Mouse (Mus musculus) Patski (cell line): Measurements from ENCODE around the gene Eif2ak4. TPM values are rescaled to one million over a fixed set of nuclear protein-coding genes. Genes with fewer than 3 reads are reported as not detected.

Source experiments
- ATAC-seq: fragments of 100-300 bp; one replicate; pipeline ENCODE4 v1.8.0; 2021
- CTCF ChIA-PET: fragments of 350-600 bp; sonication (Branson Sonifier 250); formaldehyde crosslinking; loops from one replicate; lab custom pipeline; 2022; ENCODE audit warnings: inconsistent platforms; lab: Charles Lee
- POLR2A ChIA-PET: fragments of 350-600 bp; sonication (Branson Sonifier 250); formaldehyde crosslinking; loops from one replicate; lab custom pipeline; 2022; ENCODE audit warnings: antibody characterized with exemption, inconsistent platforms; lab: Charles Lee
- DNase-seq: peaks from one replicate; pipeline ENCODE4 v3.0.0-alpha.2; 2011; ENCODE audit warnings: low read depth, low spot score
- H3K27me3 ChIP-seq: fragments of 371-371 bp; one replicate; pipeline ENCODE4 v1.5.1; 2021
- CTCF ChIP-seq: fragments of 100-300 bp; IDR thresholded peaks from one replicate; pipeline ENCODE4 v1.5.1; 2021
- in situ Hi-C: fragments of 300-500 bp; cut with MboI; formaldehyde crosslinking; loops from 3 replicates; pipeline ENCODE4 v1.11.1; 2018; ENCODE audit warnings: low pct_unique_long_range_greater_than_20kb, mixed read lengths
- polyA plus RNA-seq: library from polyadenylated mRNA; unstranded; gene quantifications from one replicate; pipeline ENCODE4 v1.2.3, GENCODE M21; 2021

The Eif2ak4 gene
- polyA plus RNA-seq, 1 experiment from 2014 or later, result 31.3 TPM

DNA sequence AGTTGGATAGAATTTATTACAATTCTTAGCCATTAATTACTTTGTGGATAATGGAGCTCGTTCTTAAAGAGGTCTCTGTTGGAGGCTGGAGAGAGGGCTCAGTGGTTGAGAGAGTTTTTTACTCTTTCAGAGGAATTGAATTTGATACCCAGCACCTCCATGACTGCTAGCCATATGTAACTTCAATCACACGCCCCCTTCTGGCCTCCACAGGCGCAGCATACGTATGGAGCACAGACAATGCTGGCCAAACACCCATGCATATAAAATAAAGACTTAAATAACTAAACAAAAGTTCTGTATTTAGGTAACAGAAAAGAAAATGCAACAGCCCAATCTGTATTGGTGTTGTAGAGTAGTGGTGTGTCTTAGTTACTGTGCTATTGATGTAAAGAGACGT lies 43.2 kb downstream of the Eif2ak4 start:
- H3K27me3 ChIP-seq, result no peaks in the 10 kb centered on the region
- no peak for ATAC-seq
- ChIA-PET CTCF (interaction anchor here (1.0 to 1.6 kb wide), 6 partner anchors 13 to 167 kb away, joined by 3 to 12 read pairs (median 3); no protein-coding TSS in a partner anchor), POLR2A (no interaction called here)
- TF ChIP-seq CTCF, result peak; percentile 79
- DNase-seq, result peak; percentile 1
- in situ Hi-C loops, result no loop called here

DNA sequence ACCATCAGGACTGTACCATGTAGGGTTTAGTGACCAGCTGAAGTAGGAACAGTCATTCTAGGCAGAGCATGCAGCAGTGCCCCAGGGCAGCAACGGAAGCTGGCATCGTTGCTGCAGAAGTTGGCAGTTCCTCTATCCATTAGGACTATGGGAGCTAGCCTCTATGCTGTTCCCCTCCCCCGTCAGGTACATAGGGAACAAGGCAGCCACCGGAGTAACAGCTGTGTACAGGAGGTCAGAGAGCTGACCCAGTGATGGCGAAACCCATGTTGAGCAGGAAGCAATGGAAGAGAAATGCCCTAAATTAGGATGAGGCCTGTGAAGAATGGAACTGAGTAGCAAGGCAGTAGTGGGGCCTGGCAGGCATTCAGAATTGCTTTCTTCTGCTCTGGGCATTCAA lies 53.8 kb downstream of the Eif2ak4 start:
- in situ Hi-C loops, result no loop called here
- no peak for DNase-seq
- ATAC-seq, result no peak
- ChIA-PET CTCF (interaction anchor here (1.2 kb wide), 2 partner anchors 14 to 22 kb away, joined by 3 read pairs; no protein-coding TSS in a partner anchor), POLR2A (no interaction called here)
- no peak for TF ChIP-seq CTCF
- H3K27me3 ChIP-seq, result no peaks in the 10 kb centered on the region

DNA sequence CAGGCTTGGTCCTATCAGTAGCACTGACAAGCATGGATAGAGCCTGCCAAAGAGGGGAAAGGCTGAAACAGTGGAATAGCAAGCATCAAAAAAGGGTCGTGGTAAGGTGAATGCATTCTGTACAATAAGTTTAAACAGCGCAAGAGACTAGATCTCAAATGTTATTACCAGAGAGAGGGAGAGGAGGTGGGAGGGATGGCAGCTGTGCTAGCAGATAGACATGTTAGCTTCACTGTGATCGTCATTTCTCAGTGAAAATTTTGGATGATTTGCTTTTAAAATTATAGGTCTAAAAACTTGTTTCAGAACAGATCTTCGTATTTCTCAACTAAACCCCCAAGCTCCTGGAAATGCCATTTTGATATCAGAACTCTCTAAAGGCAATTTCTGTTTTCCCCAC lies 54.3 kb downstream of the Eif2ak4 start:
- no peaks in the 10 kb centered on the region for H3K27me3 ChIP-seq
- DNase-seq (no peak), ATAC-seq (no peak)
- ChIA-PET CTCF (interaction anchor here (1.2 kb wide), 1 partner anchor 21 kb away, joined by 3 read pairs; no protein-coding TSS in a partner anchor), POLR2A (no interaction called here)
- no peak for TF ChIP-seq CTCF
- in situ Hi-C loops, result no loop called here

DNA sequence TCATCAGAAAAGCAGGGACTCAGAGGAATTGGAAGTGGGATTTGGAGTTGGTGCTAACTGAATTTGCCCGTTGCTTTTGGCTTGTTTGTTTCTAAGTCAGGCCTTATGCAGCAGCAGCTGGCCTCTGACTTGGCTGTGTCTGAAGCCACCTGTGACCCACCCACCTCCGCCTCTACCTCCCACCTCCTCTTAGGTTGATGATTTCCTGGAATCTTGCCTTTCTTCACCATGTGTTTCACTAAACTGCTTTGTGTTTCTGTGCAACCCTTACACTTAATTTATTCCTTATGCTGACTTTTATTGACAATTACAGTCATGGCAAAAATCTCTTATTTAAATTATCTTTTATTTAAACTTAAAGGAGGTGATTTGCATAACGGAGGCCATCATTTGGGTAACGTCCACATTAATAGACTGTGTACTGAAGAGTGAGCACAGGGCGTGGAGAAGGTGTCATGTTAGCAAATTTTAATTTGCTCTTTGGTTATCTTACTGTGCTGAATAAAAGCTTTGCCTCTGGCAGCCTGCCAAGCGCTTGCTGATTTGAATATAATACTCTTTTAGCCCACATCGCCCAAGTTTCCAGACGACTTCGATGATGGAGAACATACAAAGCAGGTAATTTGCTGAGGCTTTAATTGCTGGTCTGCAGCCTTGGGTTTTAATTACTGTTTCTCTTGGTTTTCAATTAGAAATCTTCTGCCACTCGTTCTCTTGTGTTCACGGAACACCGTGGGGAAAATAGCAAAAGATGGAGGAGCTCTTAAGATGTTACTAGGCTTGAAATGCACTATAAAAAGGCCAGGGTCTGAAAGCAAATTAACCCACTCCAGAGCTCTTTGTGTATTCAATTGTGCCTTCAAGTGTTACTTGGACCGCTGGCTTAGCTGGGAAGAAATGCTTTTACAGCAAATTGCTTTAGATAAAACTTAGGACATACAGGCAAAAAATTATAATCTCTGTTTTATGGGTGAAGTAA lies 57.6 kb downstream of the Eif2ak4 start:
- ATAC-seq, result no peak
- in situ Hi-C loops, result no loop called here
- no peaks in the 10 kb centered on the region for H3K27me3 ChIP-seq
- DNase-seq, result no peak
- POLR2A ChIA-PET, result no interaction called here
- CTCF ChIA-PET, result interaction anchor here (1.0 kb wide), 1 partner anchor 103 kb away, joined by 3 read pairs; no protein-coding TSS in a partner anchor
- TF ChIP-seq CTCF, result no peak

DNA sequence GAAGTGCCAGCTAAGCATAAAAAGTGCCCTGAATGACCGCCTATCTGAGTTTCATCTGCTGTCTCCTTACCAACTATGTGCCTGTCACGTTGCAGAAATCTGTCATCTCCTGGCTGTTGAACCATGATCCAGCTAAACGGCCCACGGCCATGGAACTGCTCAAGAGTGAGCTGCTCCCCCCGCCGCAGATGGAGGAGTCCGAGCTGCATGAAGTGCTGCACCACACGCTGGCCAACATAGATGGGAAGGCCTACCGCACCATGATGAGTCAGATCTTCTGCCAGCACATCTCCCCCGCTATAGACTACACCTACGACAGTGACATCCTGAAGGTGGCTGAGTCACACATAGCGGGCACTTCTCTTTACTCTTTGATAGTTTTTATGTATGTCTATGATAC lies 59.8 kb downstream of the Eif2ak4 start:
- CTCF ChIA-PET, result no interaction called here
- ATAC-seq (no peak), DNase-seq (no peak)
- TF ChIP-seq CTCF, result no peak
- POLR2A ChIA-PET, result no interaction called here
- in situ Hi-C loops, result no loop called here
- H3K27me3 ChIP-seq, result no peaks in the 10 kb centered on the region

DNA sequence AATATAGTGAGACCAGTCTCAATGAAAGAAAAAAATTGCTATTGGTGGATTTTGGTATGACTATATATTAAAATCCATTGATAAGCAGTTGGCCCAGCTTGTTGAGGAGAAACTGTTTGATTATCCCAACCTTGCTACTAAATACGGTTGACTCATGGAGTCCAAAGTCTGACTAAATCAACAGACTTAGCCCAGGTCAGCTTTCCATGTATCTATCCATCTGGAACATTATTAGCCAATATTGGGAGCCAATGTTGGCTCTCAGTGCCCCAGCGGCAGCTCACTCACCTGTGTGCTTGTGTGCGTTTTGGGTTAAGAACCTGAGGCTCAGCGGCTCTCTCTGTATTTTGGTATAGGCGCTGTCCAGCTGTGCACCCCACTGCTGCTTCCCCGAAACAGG lies 62.6 kb downstream of the Eif2ak4 start:
- no peak for TF ChIP-seq CTCF
- CTCF ChIA-PET, result interaction anchor here (1.1 kb wide), 1 partner anchor 19 kb away, joined by 3 read pairs; no protein-coding TSS in a partner anchor
- DNase-seq (no peak), ATAC-seq (no peak)
- no peaks in the 10 kb centered on the region for H3K27me3 ChIP-seq
- in situ Hi-C loops, result no loop called here
- POLR2A ChIA-PET, result no interaction called here

DNA sequence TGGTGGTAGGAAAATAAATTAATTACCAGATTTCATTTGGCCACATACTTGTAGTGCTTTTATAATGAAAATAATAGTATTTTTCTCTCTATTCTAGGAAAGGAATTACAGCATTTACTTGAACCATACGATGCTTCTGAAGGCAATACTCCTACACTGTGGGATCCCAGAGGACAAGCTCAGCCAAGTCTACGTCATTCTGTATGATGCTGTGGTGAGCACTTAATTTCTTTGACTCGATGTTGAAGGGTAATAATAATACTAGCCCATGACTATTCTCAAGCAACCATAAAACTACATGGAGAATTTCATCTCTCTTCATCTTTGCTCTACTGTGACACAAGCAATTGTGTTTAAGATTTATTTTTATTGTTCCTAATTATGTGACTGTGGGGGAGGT lies 68.6 kb downstream of the Eif2ak4 start:
- TF ChIP-seq CTCF, result no peak
- no peaks in the 10 kb centered on the region for H3K27me3 ChIP-seq
- ChIA-PET CTCF (interaction anchor here (1.3 kb wide), 1 partner anchor 16 kb away, joined by 4 read pairs; no protein-coding TSS in a partner anchor), POLR2A (interaction anchor here (0.8 kb wide), 1 partner anchor 16 kb away, joined by 3 read pairs; no protein-coding TSS in a partner anchor)
- DNase-seq, result no peak
- in situ Hi-C loops, result no loop called here
- ATAC-seq, result no peak

DNA sequence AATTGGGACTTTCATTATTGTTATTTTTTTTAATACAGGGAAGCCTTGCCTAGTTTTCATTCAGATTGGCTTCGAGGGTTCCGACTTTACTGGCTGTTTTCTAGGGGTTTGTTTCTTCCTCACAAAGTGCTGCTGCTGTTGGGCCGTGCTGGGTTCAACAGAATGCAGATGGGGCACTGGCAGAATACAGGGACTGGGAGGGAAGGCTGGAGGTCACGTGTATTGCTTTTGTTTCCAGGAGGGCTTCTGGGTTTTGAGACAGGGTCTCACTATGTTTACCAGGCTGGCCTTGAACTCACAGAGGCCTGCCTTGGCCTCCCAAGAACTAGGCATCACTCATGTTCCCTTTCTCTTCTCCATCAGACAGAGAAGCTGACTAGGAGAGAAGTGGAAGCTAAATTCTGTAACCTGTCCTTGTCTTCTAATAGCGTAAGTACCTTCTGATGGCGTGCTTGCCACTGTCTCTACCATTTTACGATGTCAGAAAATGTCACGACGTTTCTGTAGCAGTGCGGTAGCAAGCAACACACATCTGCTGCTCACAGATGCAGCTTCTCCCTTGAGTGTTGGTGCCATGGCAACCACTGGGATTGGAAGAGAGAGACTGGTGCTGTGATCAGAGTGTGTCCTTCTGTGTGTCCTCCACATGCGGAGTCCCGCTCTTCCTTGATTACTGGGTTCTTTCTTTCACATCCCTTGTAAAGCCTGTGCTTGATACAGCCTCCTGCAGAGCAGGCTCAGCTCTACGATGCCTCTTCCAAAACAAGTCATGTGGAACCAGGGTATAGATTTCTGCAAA lies 69.2 kb downstream of the Eif2ak4 start:
- ChIA-PET POLR2A (interaction anchor here (0.8 kb wide), 1 partner anchor 15 kb away, joined by 3 read pairs; no protein-coding TSS in a partner anchor), CTCF (interaction anchor here (1.3 kb wide), 1 partner anchor 15 kb away, joined by 4 read pairs; no protein-coding TSS in a partner anchor)
- H3K27me3 ChIP-seq, result no peaks in the 10 kb centered on the region
- ATAC-seq (no peak), DNase-seq (no peak)
- in situ Hi-C loops, result no loop called here
- no peak for TF ChIP-seq CTCF

DNA sequence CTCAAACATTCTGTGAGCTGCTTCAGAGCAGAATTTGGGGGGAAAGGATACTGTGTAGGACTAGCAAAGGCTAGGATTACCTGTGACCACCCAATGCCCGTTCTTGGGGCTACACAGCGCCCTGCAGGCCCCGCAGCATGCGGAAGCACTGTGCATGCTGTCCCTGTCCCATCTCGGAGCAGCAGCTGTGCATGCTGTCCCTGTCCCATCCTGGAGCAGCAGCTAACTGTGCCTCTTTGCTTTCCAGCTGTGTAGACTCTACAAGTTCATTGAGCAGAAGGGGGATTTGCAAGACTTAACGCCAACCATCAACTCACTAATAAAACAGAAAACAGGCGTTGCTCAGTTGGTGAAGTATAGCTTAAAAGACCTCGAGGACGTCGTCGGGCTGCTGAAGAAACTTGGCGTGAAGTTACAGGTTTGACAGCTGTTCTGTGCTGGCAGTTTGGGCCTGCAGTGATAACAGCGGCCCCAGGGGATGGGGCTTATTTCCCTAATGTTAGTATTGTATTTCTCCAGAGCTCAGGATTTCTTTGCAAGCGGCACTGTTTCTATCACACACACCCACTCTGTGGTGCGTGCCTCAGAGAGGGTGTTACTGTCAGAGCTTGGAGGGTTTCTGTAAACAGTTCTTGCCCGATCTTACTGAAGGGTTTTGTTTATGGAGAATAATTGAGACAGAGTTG lies 73.2 kb downstream of the Eif2ak4 start:
- DNase-seq (no peak), ATAC-seq (no peak)
- ChIA-PET POLR2A (no interaction called here), CTCF (interaction anchor here (3.5 kb wide), 1 partner anchor 11 kb away, joined by 11 read pairs; no protein-coding TSS in a partner anchor)
- H3K27me3 ChIP-seq, result no peaks in the 10 kb centered on the region
- in situ Hi-C loops, result no loop called here
- TF ChIP-seq CTCF, result no peak
